Mouse (Mus musculus) forebrain, embryonic 10.5 days (tissue): ENCODE measurements around the gene Cacna1s. TPM values are rescaled to one million over a fixed set of nuclear protein-coding genes. Genes with fewer than 3 reads are reported as not detected.

Experiments
- DNase-seq: peaks from one replicate; pipeline ENCODE4 v3.0.0-alpha.2; 2017; ENCODE audit warnings: low spot score; ENCODE audit errors: extremely low spot score
- H3K27ac ChIP-seq: fragments of 300-500 bp; sonication (generic); 2 replicates; pipeline ENCODE4 v1.5.1; 2016; ENCODE audit warnings: mild to moderate bottlenecking
- H3K27me3 ChIP-seq: fragments of 300-500 bp; sonication (generic); 2 replicates; pipeline ENCODE4 v1.6.1; 2016; ENCODE audit warnings: mild to moderate bottlenecking; ENCODE audit not compliant: poor library complexity, severe bottlenecking
- H3K36me3 ChIP-seq: fragments of 300-500 bp; sonication (generic); replicated peaks from 2 replicates; pipeline ENCODE4 v1.6.1; 2016; ENCODE audit warnings: mild to moderate bottlenecking, moderate library complexity
- H3K4me1 ChIP-seq: fragments of 300-500 bp; sonication (generic); 2 replicates; pipeline ENCODE4 v1.6.1; 2016
- H3K4me3 ChIP-seq: fragments of 300-500 bp; sonication (generic); 2 replicates; pipeline ENCODE4 v1.5.1; 2016; ENCODE audit warnings: mild to moderate bottlenecking, moderate library complexity
- H3K9me3 ChIP-seq: fragments of 300-500 bp; sonication (generic); 2 replicates; pipeline ENCODE4 v1.6.1; 2016; ENCODE audit warnings: mild to moderate bottlenecking, moderate library complexity
- WGBS: fragments of 180-500 bp; shearing (Covaris S2); methylation state at CpG from one replicate; pipeline ENCODE4 v1.1.7; 2016; 5-methylcytosine and 5-hydroxymethylcytosine counted together
- polyA plus RNA-seq: library from polyadenylated mRNA; unstranded; fragments of >200 nt; fragmentation: Nextera tagmentation; extraction: Ambion mirVana; gene quantifications from 2 replicates; pipeline ENCODE4 v1.2.1, GENCODE M21; 2016

Cacna1s gene
- polyA plus RNA-seq, 1 experiment from 2014 or later, result not detected

DNA sequence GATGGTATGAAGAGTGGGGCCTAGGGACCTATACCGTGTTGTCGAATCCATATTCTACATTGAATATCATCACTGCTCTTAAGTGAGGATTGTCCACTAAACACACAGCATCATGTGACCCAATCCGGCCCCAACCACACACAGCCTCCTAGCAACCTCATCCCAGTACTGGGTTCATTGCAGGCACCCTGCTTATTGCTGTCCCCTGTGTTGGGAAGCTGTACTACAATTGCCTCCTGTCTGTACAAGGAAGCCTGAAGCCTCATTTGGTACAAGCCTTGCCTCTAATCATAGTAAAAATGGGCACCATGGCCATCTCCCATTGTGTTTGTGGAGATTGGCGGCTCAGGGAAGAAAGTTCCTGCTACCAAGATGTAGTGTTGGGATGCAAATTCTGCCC lies 103.8 kb downstream of the Cacna1s start:
- H3K9me3 ChIP-seq, result no peaks in the 10 kb centered on the region
- 95% methylated on average over 4 of the region's 4 CpGs for WGBS
- peaks cover 94% of the 10 kb centered on the region for H3K36me3 ChIP-seq

DNA sequence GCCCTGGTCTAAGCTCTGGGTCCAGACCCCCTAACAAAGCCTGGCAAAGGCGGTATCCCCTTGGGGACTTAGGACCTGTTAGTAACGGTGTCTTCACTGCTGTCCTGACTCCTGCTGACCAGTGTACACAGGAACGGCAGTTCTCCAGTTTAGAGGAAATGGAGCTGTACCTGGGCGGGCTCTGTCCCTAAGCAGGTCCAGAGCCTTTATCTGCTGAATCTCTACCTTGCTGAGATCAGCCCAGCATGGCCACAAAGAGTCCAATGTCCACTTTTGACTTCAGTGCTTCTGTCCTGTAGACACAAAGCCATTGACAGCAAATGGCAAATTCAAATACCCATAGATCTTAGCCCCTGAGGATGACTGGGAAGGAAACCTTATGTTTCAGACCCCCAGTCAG lies 104.4 kb downstream of the Cacna1s start:
- Histone ChIP-seq H3K27ac (no peak overlapping the region), H3K4me3 (no peak overlapping the region), H3K36me3 (peaks cover 94% of the 10 kb centered on the region), H3K27me3 (no peaks in the 10 kb centered on the region), H3K9me3 (no peaks in the 10 kb centered on the region), H3K4me1 (no peaks in the 10 kb centered on the region)
- DNase-seq, result no peak
- 89% methylated on average over 4 of the region's 4 CpGs for WGBS

More for the DNA sequence above, 103.8 kb downstream of the Cacna1s start:
- Histone ChIP-seq H3K27me3 (no peaks in the 10 kb centered on the region), H3K4me3 (no peak overlapping the region), H3K4me1 (no peaks in the 10 kb centered on the region), H3K27ac (no peak overlapping the region)
- DNase-seq, result no peak

DNA sequence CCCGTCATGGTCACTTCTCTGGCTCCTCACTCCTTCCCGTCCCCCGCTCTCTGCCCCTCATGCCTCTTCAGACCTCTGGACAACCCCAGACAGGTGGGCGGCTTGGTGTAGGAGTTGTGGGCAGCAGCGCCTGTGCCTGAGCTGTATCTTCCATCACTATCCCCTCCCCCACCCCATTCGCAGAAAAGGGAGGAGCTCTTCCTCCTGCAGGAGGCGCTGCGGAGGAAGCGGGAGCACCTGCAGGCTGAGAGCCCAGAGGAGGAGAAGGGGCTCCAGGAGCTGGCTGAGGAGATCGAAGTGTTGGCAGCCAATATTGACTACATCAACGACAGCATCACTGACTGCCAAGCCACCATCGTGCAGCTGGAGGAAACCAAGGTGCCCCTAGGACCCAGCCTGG lies 107.3 kb downstream of the Cacna1s start:
- 37% methylated on average over 12 of the region's 12 CpGs for WGBS
- H3K4me1 ChIP-seq, result no peaks in the 10 kb centered on the region
- peaks cover 93% of the 10 kb centered on the region for H3K36me3 ChIP-seq
- no peak for DNase-seq
- no peak overlapping the region for H3K27ac ChIP-seq
- H3K9me3 ChIP-seq, result no peaks in the 10 kb centered on the region
- H3K27me3 ChIP-seq, result no peaks in the 10 kb centered on the region
- H3K4me3 ChIP-seq, result no peak overlapping the region

DNA sequence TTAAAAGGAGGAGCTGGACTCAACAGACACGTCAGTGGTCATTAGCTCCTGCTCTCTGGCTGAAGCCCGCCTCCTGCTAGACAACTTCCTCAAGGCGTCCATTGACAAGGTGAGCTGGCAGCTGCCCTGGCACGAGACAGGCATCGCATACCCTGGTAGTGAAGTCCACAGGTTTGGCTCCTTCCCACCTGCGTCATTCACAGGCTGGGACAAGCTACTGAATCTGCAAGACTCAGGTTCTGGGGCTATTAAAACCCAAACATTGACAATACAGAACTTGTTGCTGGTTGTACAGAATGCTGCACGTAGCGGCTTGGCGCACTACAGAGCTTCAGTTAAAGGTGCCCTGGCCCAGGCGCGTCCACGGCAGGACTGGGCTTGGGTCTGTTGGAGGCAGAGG lies 107.7 kb downstream of the Cacna1s start:
- H3K36me3 ChIP-seq, result peaks cover 95% of the 10 kb centered on the region
- no peak for DNase-seq
- no peak overlapping the region for H3K4me3 ChIP-seq
- 0 out of 2 replicates have a peak, but pooled peaks cover 1% of the 10 kb centered on the region for H3K4me1 ChIP-seq
- H3K9me3 ChIP-seq, result no peaks in the 10 kb centered on the region
- no peaks in the 10 kb centered on the region for H3K27me3 ChIP-seq
- whole genome bisulfite sequencing, result 94% methylated on average over 12 of the region's 12 CpGs
- no peak overlapping the region for H3K27ac ChIP-seq

DNA sequence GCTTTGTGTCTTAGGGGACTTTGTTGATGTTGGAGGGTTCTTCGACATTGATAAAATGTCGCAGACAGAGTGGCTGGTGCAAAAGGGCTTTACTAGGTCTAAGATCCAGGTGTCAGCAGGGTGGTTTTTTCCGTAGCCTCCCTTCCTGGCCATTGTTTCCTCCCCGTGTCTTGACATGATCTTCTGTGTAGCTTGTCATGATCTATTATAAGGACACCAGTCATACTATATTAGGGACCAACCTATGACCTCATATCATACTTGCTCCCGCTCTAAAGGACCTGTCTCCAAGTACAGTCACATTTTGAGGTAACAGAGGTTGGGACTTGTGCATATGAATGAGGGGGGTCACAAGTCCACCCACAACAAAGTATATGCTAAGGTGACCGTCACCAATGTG lies 108.4 kb downstream of the Cacna1s start:
- Histone ChIP-seq H3K4me1 (0 out of 2 replicates have a peak, but pooled peaks cover 7% of the 10 kb centered on the region), H3K27ac (no peak overlapping the region), H3K36me3 (peaks cover 97% of the 10 kb centered on the region), H3K4me3 (no peak overlapping the region), H3K9me3 (no peaks in the 10 kb centered on the region), H3K27me3 (no peaks in the 10 kb centered on the region)
- DNase-seq, result no peak
- WGBS, result 90% methylated on average over 6 of the region's 6 CpGs

DNA sequence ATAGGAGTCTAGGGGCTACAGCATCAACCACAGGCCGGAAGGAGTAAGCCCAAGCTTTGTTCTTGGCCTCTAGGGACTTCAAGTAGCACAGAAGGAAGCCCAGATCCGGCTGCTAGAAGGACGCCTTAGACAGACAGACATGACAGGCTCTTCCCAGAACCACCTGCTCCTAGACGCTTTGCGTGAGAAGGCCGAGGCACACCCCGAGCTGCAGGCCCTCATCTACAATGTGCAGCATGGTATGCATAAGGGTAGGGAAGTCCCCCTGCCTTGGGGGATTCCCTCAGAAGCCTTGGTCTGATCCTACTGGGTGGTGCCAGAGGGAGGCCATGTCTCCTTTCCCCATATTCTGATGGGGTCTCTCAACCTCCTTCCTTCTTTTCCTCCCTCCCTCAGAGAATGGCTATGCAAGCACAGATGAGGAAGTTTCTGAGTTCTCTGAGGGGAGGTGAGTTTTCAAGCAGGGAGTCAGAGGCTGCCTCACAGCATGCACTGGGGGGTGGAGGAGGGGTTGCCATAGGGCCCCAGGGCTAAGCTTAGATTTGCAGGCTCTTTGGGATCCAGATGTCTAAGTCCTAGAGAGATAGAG lies 108.9 kb downstream of the Cacna1s start:
- Histone ChIP-seq H3K27me3 (no peaks in the 10 kb centered on the region), H3K4me1 (0 out of 2 replicates have a peak, but pooled peaks cover 7% of the 10 kb centered on the region), H3K27ac (no peak overlapping the region), H3K4me3 (no peak overlapping the region), H3K9me3 (no peaks in the 10 kb centered on the region), H3K36me3 (peaks cover 93% of the 10 kb centered on the region)
- DNase-seq, result no peak
- WGBS, result 94% methylated on average over 7 of the region's 7 CpGs

DNA sequence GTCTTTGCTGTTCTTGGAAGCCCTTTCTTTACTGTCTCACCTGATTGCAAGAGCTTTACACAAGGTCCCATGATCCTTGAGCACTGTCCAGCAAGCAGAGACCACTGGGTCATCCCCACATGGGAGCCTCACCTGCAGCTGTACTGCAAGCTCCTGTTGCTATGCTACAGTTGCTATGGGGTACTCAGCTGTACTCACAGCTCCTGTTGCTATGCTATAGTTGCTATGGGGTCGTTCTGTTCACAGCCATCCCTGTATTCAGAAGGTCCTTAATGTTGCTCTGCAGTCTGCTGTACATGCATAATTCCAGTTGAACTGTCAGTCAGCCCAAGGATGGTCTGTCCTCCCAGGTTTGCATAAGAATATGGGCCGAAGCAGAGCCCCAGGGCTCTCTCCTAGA lies 112.9 kb downstream of the Cacna1s start:
- H3K27me3 ChIP-seq, result no peaks in the 10 kb centered on the region
- WGBS, result 69% methylated on average over 2 of the region's 2 CpGs
- no peaks in the 10 kb centered on the region for H3K9me3 ChIP-seq
- H3K36me3 ChIP-seq, result peaks cover 65% of the 10 kb centered on the region
- H3K27ac ChIP-seq, result no peak overlapping the region
- DNase-seq, result no peak
- no peak overlapping the region for H3K4me3 ChIP-seq
- H3K4me1 ChIP-seq, result peaks cover 15% of the 10 kb centered on the region; the same call in 1 of the 2 replicates

DNA sequence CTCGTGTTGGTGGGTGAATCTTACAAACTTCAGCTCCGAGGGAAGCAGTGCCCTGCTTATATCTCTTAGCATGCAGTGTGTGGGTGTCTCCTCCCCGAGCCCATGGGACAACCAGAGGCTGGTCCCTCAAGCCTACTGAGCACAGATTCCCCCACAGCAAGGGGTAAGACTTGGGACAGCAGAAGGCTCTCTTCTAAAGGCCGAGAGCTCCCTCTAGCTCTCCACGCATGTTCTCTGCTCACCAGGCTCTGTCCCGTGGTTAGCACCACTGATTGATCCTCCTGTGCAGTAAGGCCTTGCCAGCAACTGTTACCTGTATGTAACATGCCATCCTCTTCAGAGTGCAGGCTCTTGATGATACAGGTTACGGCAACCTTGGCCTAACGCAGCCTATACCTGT lies 115.1 kb downstream of the Cacna1s start:
- Histone ChIP-seq H3K27ac (no peak overlapping the region), H3K9me3 (no peaks in the 10 kb centered on the region), H3K4me1 (peaks cover 20% of the 10 kb centered on the region), H3K27me3 (no peaks in the 10 kb centered on the region), H3K36me3 (peaks cover 63% of the 10 kb centered on the region), H3K4me3 (no peak overlapping the region)
- WGBS, result 69% methylated on average over 8 of the region's 8 CpGs
- no peak for DNase-seq

Other genes with a start within 250 kb of the Cacna1s start
- gene Lad1, start 234.2 kb upstream of the Cacna1s start, polyA plus RNA-seq, result 3.1 and 3.7 TPM in 2 replicates
- 0.45 TPM in 1 of 2 replicates, not detected in the other for gene Tnnt2, start 216.4 kb upstream of the Cacna1s start, polyA plus RNA-seq
- gene Pkp1, start 133.5 kb upstream of the Cacna1s start, polyA plus RNA-seq, result 0.07 TPM in 1 of 2 replicates, not detected in the other
- gene Igfn1, start 46.4 kb upstream of the Cacna1s start, polyA plus RNA-seq, result not detected in 2 replicates
- gene Tmem9, start 44.6 kb upstream of the Cacna1s start, polyA plus RNA-seq, result 132 and 135 TPM in 2 replicates
- gene Ascl5, start 1.9 kb upstream of the Cacna1s start, polyA plus RNA-seq, result not detected in 2 replicates
- gene Kif21b, start 78.6 kb downstream of the Cacna1s start, polyA plus RNA-seq, result 5.8 and 8.8 TPM in 2 replicates
- 0.27 and 0.28 TPM in 2 replicates for gene Mroh3, start 160.1 kb downstream of the Cacna1s start, polyA plus RNA-seq
- 21.2 and 23.2 TPM in 2 replicates for gene Inava, start 181.5 kb downstream of the Cacna1s start, polyA plus RNA-seq
- gene Gpr25, start 208.1 kb downstream of the Cacna1s start, polyA plus RNA-seq, result not detected in 2 replicates